Mouse (Mus musculus) liver, postnatal 0 days (tissue): Measurements from ENCODE around the gene Prkd2. TPM values are rescaled to one million over a fixed set of nuclear protein-coding genes. Genes with fewer than 3 reads are reported as not detected.

Experiments used
- ATAC-seq: fragments of 200-750 bp; cut with Nextera tagmentation; 2 replicates; pipeline ENCODE4 v1.8.0; 2017; ENCODE audit warnings: mild to moderate bottlenecking, moderate library complexity
- DNase-seq: peaks from one replicate; pipeline ENCODE4 v3.0.0-alpha.2; 2016
- H3K27ac ChIP-seq: fragments of 300-500 bp; sonication (generic); 2 replicates; pipeline ENCODE4 v1.5.1; 2014; ENCODE audit warnings: antibody characterized with exemption, moderate library complexity, mild to moderate bottlenecking, low read depth
- H3K27me3 ChIP-seq: fragments of 300-500 bp; sonication (generic); 2 replicates; pipeline ENCODE4 v1.6.1; 2014; ENCODE audit warnings: low read length, control low read depth, mixed read lengths; ENCODE audit not compliant: insufficient read depth
- H3K36me3 ChIP-seq: fragments of 300-500 bp; sonication (generic); replicated peaks from 2 replicates; pipeline ENCODE4 v1.6.1; 2014; ENCODE audit warnings: mild to moderate bottlenecking, control low read depth, low read length, moderate library complexity, mixed read lengths; ENCODE audit not compliant: insufficient read depth
- H3K4me1 ChIP-seq: fragments of 300-500 bp; sonication (generic); 2 replicates; pipeline ENCODE4 v1.6.1; 2014; ENCODE audit warnings: antibody characterized with exemption, mild to moderate bottlenecking, control low read depth; ENCODE audit not compliant: insufficient read depth
- H3K4me2 ChIP-seq: fragments of 300-500 bp; sonication (generic); 2 replicates; pipeline ENCODE4 v1.6.1; 2014; ENCODE audit warnings: low read depth, mild to moderate bottlenecking, low read length, moderate library complexity, mixed read lengths
- H3K4me3 ChIP-seq: fragments of 300-500 bp; sonication (generic); 2 replicates; pipeline ENCODE4 v1.5.1; 2014; ENCODE audit warnings: low read depth, low read length
- H3K9ac ChIP-seq: fragments of 300-500 bp; sonication (generic); replicated peaks from 2 replicates; pipeline ENCODE4 v1.6.1; 2014; ENCODE audit warnings: mild to moderate bottlenecking, moderate library complexity
- H3K9me3 ChIP-seq: fragments of 300-500 bp; sonication (generic); 2 replicates; pipeline ENCODE4 v1.6.1; 2016; ENCODE audit warnings: mild to moderate bottlenecking, control low read depth, low read length, mixed read lengths
- CTCF ChIP-seq: sonication (generic); IDR thresholded peaks from 2 replicates; pipeline ENCODE4 v1.5.1; 2016; ENCODE audit warnings: antibody characterized with exemption, low read depth
- EP300 ChIP-seq: IDR thresholded peaks from 2 replicates; pipeline ENCODE4 v1.6.1; 2016; ENCODE audit warnings: antibody characterized with exemption, low read depth, mild to moderate bottlenecking
- WGBS: fragments of 180-500 bp; shearing (Covaris S2); extraction: QIAGEN DNeasy Blood & Tissue Kit; methylation state at CpG from one replicate; pipeline ENCODE4 v1.1.7; 2014; ENCODE audit not compliant: insufficient replicate concordance; 5-methylcytosine and 5-hydroxymethylcytosine counted together
- polyA plus RNA-seq: library from polyadenylated mRNA; unstranded; fragments of >200 nt; fragmentation: Nextera tagmentation; extraction: Ambion mirVana; gene quantifications from 2 replicates; pipeline ENCODE4 v1.2.1, GENCODE M21; 2015

Prkd2 gene
- polyA plus RNA-seq, 1 experiment from 2014 or later = 5.0 TPM

DNA sequence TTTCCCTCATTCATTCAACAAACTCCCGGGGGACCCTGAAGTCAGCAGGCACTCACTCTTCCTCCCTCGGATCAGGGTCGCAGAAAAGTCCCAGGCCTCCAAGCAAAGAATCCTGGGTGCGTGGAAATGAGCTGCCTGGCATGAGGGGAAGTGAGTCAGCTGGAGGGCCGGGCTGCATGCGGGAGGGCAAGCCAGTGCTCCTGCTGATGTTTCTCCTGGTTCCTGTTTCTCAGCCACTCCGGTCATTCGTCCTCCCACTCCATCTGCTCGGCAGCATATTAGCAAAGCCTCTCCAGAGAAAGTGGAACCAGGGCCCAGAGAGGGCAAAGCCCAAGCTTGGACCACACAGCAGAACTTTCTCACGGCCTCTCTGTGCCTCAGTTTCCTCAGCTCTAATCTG is 67.2 kb downstream of the Prkd2 start:
- no peak for DNase-seq
- no peak overlapping the region for H3K4me3 ChIP-seq

DNA sequence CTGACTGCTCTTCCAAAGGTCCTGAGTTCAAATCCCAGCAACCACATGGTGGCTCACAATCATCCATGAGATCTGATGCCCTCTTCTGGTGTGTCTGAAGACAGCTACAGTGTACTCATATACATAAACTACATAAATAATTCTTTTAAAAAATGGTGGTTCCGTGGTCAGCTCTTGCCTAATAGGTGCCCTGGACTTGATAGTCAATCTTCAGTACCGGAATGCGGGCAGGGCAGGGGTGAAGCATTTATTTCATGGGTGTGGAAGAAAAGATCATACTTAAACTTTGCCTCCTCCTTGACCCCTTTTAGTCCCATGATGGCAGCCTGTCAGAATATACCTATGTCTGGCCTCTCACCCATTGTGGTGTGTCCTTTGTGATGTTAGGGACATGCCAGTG is 69.2 kb downstream of the Prkd2 start:
- TF ChIP-seq CTCF = no peak
- TF ChIP-seq EP300 = no peak
- DNase-seq = no peak
- H3K36me3 ChIP-seq = peaks cover 27% of the 10 kb centered on the region
- H3K27ac ChIP-seq = no peak overlapping the region
- H3K9me3 ChIP-seq = no peaks in the 10 kb centered on the region
- 71% methylated on average over 3 of the region's 3 CpGs for WGBS
- H3K27me3 ChIP-seq = no peaks in the 10 kb centered on the region
- H3K4me1 ChIP-seq = peaks cover 8% of the 10 kb centered on the region; the same call in 1 of the 2 replicates
- no peak overlapping the region for H3K9ac ChIP-seq
- ATAC-seq = no peak
- no peak overlapping the region for H3K4me2 ChIP-seq
- H3K4me3 ChIP-seq = no peak overlapping the region

More for the DNA sequence above, 67.2 kb downstream of the Prkd2 start:
- peak overlapping the region; percentile 16; the same call in 1 of the 2 replicates for H3K4me2 ChIP-seq
- no peak for ATAC-seq
- H3K9me3 ChIP-seq = no peaks in the 10 kb centered on the region
- peaks cover 8% of the 10 kb centered on the region; the same call in 1 of the 2 replicates for H3K4me1 ChIP-seq
- no peaks in the 10 kb centered on the region for H3K27me3 ChIP-seq
- H3K27ac ChIP-seq = no peak overlapping the region
- no peak for TF ChIP-seq CTCF
- TF ChIP-seq EP300 = no peak
- peaks cover 9% of the 10 kb centered on the region; the same call in 1 of the 2 replicates for H3K36me3 ChIP-seq
- H3K9ac ChIP-seq = no peak overlapping the region
- WGBS = 34% methylated on average over 10 of the region's 10 CpGs

DNA sequence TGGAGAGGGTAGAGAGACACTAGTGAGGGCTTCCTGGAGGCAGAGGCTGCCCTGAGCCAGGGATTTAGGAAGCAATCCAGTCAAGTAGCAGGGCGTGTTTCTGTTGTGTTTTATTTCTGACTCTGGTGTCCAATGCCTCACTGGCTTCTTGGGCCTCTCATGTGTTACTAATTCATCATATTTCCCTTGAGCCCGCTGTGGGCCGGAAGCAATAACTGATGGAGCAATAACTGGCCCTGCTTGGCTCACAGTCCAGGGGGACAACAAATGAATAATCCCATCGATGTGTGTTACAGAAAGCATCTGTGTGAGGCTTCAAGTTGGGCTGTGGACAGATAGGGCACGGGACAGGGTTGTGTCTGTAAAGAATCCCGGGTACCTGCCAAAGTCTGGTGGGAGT is 69.7 kb downstream of the Prkd2 start:
- H3K27ac ChIP-seq = no peak overlapping the region
- H3K9me3 ChIP-seq = no peaks in the 10 kb centered on the region
- 74% methylated on average over 6 of the region's 6 CpGs for WGBS
- DNase-seq = no peak
- peaks cover 32% of the 10 kb centered on the region for H3K36me3 ChIP-seq
- no peak overlapping the region for H3K9ac ChIP-seq
- H3K27me3 ChIP-seq = no peaks in the 10 kb centered on the region
- H3K4me3 ChIP-seq = no peak overlapping the region
- ATAC-seq = no peak
- no peak overlapping the region for H3K4me2 ChIP-seq
- peaks cover 8% of the 10 kb centered on the region; the same call in 1 of the 2 replicates for H3K4me1 ChIP-seq
- TF ChIP-seq EP300 (no peak), CTCF (no peak)

DNA sequence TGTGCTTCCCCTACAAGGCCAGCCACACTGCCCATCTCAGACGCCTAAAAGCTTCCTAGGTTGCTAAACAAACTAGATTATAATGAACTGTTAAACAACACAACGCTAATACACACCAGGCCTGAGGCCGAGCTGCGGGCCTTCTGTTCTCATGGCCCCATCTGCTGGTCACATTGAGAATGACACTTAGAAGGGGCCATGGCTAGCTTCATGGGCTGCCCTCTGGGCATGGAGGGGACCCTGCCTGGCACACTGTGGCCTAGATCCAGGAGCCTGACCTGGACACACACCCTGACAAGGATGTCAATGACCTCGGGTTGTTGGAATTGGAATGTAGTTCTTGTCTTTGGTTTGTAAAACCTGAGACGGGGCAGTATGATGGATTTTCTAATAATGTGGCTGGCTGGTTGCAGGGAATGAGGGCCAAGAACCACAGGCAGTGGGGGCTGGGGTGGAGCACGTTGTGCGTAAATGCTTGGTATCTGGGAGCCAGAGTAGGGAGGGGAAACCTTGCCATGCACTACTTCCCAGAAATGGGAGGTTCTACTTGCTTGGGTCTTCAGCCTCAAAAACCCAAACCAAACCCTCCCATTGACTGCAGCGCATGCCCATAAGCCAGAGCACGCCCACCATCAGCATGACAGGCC is 71.2 kb downstream of the Prkd2 start:
- H3K36me3 ChIP-seq = peaks cover 48% of the 10 kb centered on the region
- peak; percentile 72 for ATAC-seq
- peaks cover 5% of the 10 kb centered on the region; the same call in 1 of the 2 replicates for H3K4me1 ChIP-seq
- no peaks in the 10 kb centered on the region for H3K27me3 ChIP-seq
- TF ChIP-seq CTCF (peak; percentile 93), EP300 (no peak)
- DNase-seq = peak; percentile 77
- no peak overlapping the region for H3K27ac ChIP-seq
- no peak overlapping the region for H3K4me2 ChIP-seq
- no peaks in the 10 kb centered on the region for H3K9me3 ChIP-seq
- WGBS = 34% methylated on average over 10 of the region's 10 CpGs
- H3K4me3 ChIP-seq = no peak overlapping the region
- no peak overlapping the region for H3K9ac ChIP-seq

DNA sequence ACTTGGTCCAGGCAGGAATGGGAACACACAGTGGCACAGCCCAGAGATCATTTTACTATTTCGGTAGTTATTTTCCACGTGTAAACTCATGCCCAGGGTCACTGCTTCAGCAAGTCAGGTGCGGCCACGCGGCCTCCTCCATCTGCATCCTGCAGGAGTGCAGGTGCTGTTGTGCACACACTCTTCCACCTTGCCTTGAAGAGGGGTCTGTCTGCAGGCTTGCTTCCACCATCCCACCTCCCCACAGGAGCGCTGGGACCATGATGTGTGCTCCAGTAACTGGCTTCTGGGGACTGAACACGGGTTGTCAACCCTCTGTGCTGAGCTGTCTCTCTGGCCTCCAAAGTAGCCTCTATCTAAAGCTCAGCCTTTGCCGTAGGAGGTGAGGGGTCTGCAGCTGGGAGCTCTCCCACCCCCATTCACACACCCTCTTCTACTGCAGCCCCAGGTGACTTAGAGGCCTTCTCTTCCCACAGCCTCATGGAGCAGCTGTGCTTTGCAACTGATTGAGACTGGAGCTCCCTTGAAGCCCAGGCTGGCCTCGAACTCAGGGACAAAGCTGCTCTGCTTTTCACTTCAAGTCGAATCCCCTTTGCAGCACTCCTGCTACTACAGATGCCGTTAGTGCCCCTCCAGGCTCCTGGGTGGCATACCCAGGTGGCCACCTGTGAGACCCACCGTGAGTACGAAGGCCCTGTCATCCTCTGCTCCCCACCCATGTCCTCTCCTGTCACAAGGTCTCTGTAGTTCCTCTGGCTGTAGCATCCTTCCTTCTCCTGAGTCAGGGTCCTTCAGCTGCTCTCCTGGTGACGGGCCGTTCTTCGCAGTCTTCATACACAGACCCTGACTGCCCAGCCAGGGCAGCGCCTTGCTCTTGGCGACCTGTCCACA is 72.0 kb downstream of the Prkd2 start:
- H3K4me3 ChIP-seq = no peak overlapping the region
- no peak overlapping the region for H3K27ac ChIP-seq
- WGBS = 85% methylated on average over 18 of the region's 18 CpGs

More for the DNA sequence above, 72.0 kb downstream of the Prkd2 start:
- Histone ChIP-seq H3K36me3 (peaks cover 55% of the 10 kb centered on the region), H3K9ac (no peak overlapping the region), H3K4me1 (peaks cover 8% of the 10 kb centered on the region), H3K9me3 (no peaks in the 10 kb centered on the region), H3K27me3 (no peaks in the 10 kb centered on the region), H3K4me2 (no peak overlapping the region)
- TF ChIP-seq EP300 = no peak
- TF ChIP-seq CTCF = no peak
- DNase-seq (no peak), ATAC-seq (no peak)
